Comparison of ENCODE assay signal across 22 mouse cellular contexts in the genomic region with DNA sequence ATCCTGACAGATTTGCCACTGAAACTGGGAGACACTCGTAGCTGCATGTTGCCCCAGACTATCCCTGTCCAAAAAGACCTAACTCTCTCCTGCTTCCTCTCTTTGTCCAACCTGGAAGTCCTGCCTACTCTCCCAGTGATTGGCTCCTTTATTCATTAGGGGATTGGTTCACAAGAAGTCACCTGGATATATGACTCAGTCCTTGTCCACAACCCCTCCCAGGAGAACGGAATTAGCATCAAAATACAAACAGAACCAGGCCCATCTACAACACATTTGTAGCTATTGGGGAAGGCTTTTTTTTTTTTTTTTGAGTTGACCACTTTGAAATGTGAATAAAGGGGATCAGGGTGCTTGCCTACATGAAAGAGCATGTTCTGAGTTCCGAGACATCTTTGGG.
"Had no signal": no experiment of that assay in that cellular context is flagged by ENCODE, and none has a peak within 500 bp of the region (broad histone marks: within the 10 kb centered on the region; RNA-seq: fewer than 3 reads in every experiment).

No protein-coding gene starts in this region.

- H3K4me3 ChIP-seq: heart, embryonic 10.5 days; heart, embryonic 12.5 days; hindbrain, embryonic 10.5 days; hindbrain, embryonic 12.5 days; intestine, embryonic 15.5 days; kidney, embryonic 15.5 days; left cerebral cortex, adult 2 months; limb, embryonic 10.5 days; limb, embryonic 12.5 days; liver, embryonic 13.5 days; liver, embryonic 15.5 days had no signal

- H3K36me3 ChIP-seq: heart, embryonic 10.5 days; heart, embryonic 12.5 days; hindbrain, embryonic 10.5 days; hindbrain, embryonic 12.5 days; intestine, embryonic 15.5 days; kidney, embryonic 15.5 days; limb, embryonic 10.5 days; limb, embryonic 12.5 days; liver, embryonic 13.5 days; liver, embryonic 15.5 days had no signal

- H3K4me1 ChIP-seq: heart, embryonic 10.5 days; hindbrain, embryonic 10.5 days; hindbrain, embryonic 12.5 days; intestine, embryonic 15.5 days; kidney, embryonic 15.5 days; liver, embryonic 13.5 days; liver, embryonic 15.5 days had no signal

- H3K9me3 ChIP-seq: heart, embryonic 10.5 days; heart, embryonic 12.5 days; hindbrain, embryonic 10.5 days; hindbrain, embryonic 12.5 days; intestine, embryonic 15.5 days; kidney, embryonic 15.5 days; limb, embryonic 10.5 days; limb, embryonic 12.5 days; liver, embryonic 13.5 days; liver, embryonic 15.5 days had no signal

- H3K9ac ChIP-seq: heart, embryonic 12.5 days; hindbrain, embryonic 12.5 days; hindbrain, embryonic 14.5 days; intestine, embryonic 15.5 days; kidney, embryonic 15.5 days; limb, embryonic 12.5 days; liver, embryonic 13.5 days; liver, embryonic 15.5 days; liver, postnatal 0 days had no signal

- H3K27ac ChIP-seq: heart, embryonic 10.5 days; hindbrain, embryonic 10.5 days; hindbrain, embryonic 12.5 days; hindbrain, embryonic 14.5 days; intestine, embryonic 15.5 days; kidney, embryonic 15.5 days; kidney, postnatal 0 days; left cerebral cortex, adult 2 months; limb, embryonic 10.5 days; limb, embryonic 12.5 days; liver, embryonic 13.5 days; liver, embryonic 15.5 days had no signal

- DNase-seq: gastrocnemius, postnatal 25 days; heart, adult 18-20 months; heart, postnatal 10 days; heart, postnatal 4 days; kidney, adult 11 months; kidney, adult 9 months; kidney, postnatal 4 days; liver; liver, embryonic 13.5 days; liver, postnatal 0 days had no signal

- H3K27me3 ChIP-seq: heart, embryonic 12.5 days; hindbrain, embryonic 12.5 days; intestine, embryonic 15.5 days; kidney, embryonic 15.5 days; limb, embryonic 12.5 days; liver, embryonic 13.5 days; liver, embryonic 15.5 days had no signal
